ENCODE assay signal across 9 mouse cellular contexts in the genomic region with DNA sequence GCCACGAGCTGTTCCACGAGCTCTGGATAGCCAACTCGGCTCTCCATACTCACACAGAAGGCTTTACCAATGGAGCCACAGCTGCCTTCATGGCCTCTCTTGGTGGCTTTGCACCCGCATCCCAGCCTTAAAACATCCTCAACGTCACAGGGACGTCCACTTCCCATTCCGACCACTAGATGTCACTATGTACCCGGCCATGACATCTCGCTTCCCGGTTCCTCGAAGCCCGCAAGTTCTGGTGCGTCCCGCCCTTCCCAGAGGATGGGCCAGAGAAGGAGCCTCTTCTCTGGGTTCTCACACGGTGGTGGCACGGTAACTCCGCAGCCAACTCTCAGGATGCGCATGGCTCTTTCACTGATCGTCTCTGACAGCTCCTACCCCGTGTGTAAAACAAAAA. TPM values are rescaled to one million over a fixed set of nuclear protein-coding genes. Genes with fewer than 3 reads are reported as not detected.
DNase-seq lines count a peak whose midpoint lies in the region; ATAC-seq and TF ChIP-seq lines count a peak whose summit lies in the region.
"Had no signal": no experiment of that assay in that cellular context is flagged by ENCODE, and none has a peak within 500 bp of the region (broad histone marks: within the 10 kb centered on the region; RNA-seq: fewer than 3 reads in every experiment).

No protein-coding gene starts in this region.

- H3K27me3 ChIP-seq in ES-Bruce4 (ENCODE audit: control insufficient read depth, insufficient read depth, low read length, poor library complexity, severe bottlenecking), result no peaks in the 10 kb centered on the region
- peaks cover 9% of the 10 kb centered on the region for H3K27me3 ChIP-seq in embryonic facial prominence, embryonic 13.5 days

- TF ChIP-seq EP300 in ES-Bruce4 (IDR thresholded peaks at IDR 0.05; ENCODE audit: insufficient read depth, low read depth, low read length), result 0 out of 2 replicates have a peak, but pooled peaks have one; percentile 40

- WGBS in bone marrow, adult 2 months, result 6% methylated on average over 20 of the region's 20 CpGs
- WGBS in embryonic facial prominence, embryonic 13.5 days, result 4% methylated on average over 20 of the region's 20 CpGs

- H3K4me2 ChIP-seq in embryonic facial prominence, embryonic 13.5 days, result peak overlapping the region; percentile 27
- H3K4me2 ChIP-seq: liver, embryonic 13.5 days had no signal

- H3K4me1 ChIP-seq in ES-Bruce4 (ENCODE audit: control insufficient read depth, insufficient read depth, low read length), result no peaks in the 10 kb centered on the region
- no peaks in the 10 kb centered on the region for H3K4me1 ChIP-seq in bone marrow, adult 2 months (ENCODE audit: control insufficient read depth, insufficient read depth, low read length)
- H3K4me1 ChIP-seq in embryonic facial prominence, embryonic 13.5 days, result 0 out of 2 replicates have a peak, but pooled peaks cover 2% of the 10 kb centered on the region
- H3K4me1 ChIP-seq: liver, embryonic 13.5 days had no signal

- no peaks in the 10 kb centered on the region for H3K9me3 ChIP-seq in ES-Bruce4 (replicated peaks; ENCODE audit: control insufficient read depth, insufficient read depth, low read length, poor library complexity, severe bottlenecking)
- no peaks in the 10 kb centered on the region for H3K9me3 ChIP-seq in embryonic facial prominence, embryonic 13.5 days
- H3K9me3 ChIP-seq: liver, embryonic 13.5 days had no signal

- H3K36me3 ChIP-seq in ES-Bruce4 (ENCODE audit: control insufficient read depth, insufficient read depth, low read length, poor library complexity, severe bottlenecking), result no peaks in the 10 kb centered on the region
- no peaks in the 10 kb centered on the region for H3K36me3 ChIP-seq in embryonic facial prominence, embryonic 13.5 days
- H3K36me3 ChIP-seq: liver, embryonic 13.5 days had no signal

- H3K27ac ChIP-seq in ES-Bruce4 (ENCODE audit: insufficient read depth, low read length), result no peak overlapping the region
- H3K27ac ChIP-seq in bone marrow, adult 2 months (ENCODE audit: control insufficient read depth, insufficient read depth, low read depth, low read length, poor library complexity), result no peak overlapping the region
- no peak overlapping the region for H3K27ac ChIP-seq in embryonic facial prominence, embryonic 13.5 days
- H3K27ac ChIP-seq in layer of hippocampus, adult 2 months, result no peak overlapping the region
- H3K27ac ChIP-seq: liver, embryonic 13.5 days had no signal

- ATAC-seq in embryonic facial prominence, embryonic 13.5 days (ENCODE audit: insufficient number of reproducible peaks, insufficient read depth, low FRiP score, low TSS enrichment, low read depth), result no peak

- no peak overlapping the region for H3K9ac ChIP-seq in ES-Bruce4 (ENCODE audit: low read depth, poor library complexity, severe bottlenecking)
- H3K9ac ChIP-seq in embryonic facial prominence, embryonic 13.5 days, result no peak overlapping the region
- H3K9ac ChIP-seq: liver, embryonic 13.5 days had no signal

- peak; percentile 79 to 86 for DNase-seq in heart, postnatal 10 days
- DNase-seq in layer of hippocampus, adult 2 months (ENCODE audit: low spot score in 2 of 2), result peak; percentile 85 to 91
- DNase-seq in lung, postnatal 10 days, result peak; percentile 80
- peak; percentile 88 for DNase-seq in retina, embryonic 14.5 days (ENCODE audit: low spot score)
- peak; percentile 70 for DNase-seq in urinary bladder, postnatal 25 days (ENCODE audit: low spot score)
- DNase-seq: liver, embryonic 13.5 days had no signal

- intact Hi-C loops in heart, postnatal 10 days (cut with DNase I), result loop anchor here (1.0 to 2.0 kb wide), 4 partner anchors 105 to 449 kb away; a partner anchor contains a TSS

- peak; percentile 91 for TF ChIP-seq CTCF in ES-Bruce4 (IDR thresholded peaks at IDR 0.05; ENCODE audit: low read depth, low read length)
- TF ChIP-seq CTCF in bone marrow, adult 2 months (IDR thresholded peaks at IDR 0.05; ENCODE audit: control insufficient read depth, insufficient read depth, low read length), result peak; percentile 88
- peak; percentile 93 for TF ChIP-seq CTCF in layer of hippocampus, adult 2 months (conservative IDR thresholded peaks at IDR 0.05)

- H3K4me3 ChIP-seq in ES-Bruce4 (ENCODE audit: low read depth, low read length), result no peak overlapping the region
- no peak overlapping the region for H3K4me3 ChIP-seq in bone marrow, adult 2 months (replicated peaks; ENCODE audit: control insufficient read depth, low read depth, low read length)
- H3K4me3 ChIP-seq in embryonic facial prominence, embryonic 13.5 days, result no peak overlapping the region
- H3K4me3 ChIP-seq in layer of hippocampus, adult 2 months, result no peak overlapping the region
- H3K4me3 ChIP-seq: liver, embryonic 13.5 days had no signal

- no peak for TF ChIP-seq POLR2A in ES-Bruce4 (IDR thresholded peaks at IDR 0.05; ENCODE audit: insufficient read depth, low read length)
- TF ChIP-seq POLR2A in bone marrow, adult 2 months (IDR thresholded peaks at IDR 0.05; ENCODE audit: borderline replicate concordance, control insufficient read depth, low read depth, low read length), result no peak

RNA-seq across cellular contexts. Expression of a gene that starts 8.8 kb away (rescaled TPM):
- polyA plus RNA-seq in ES-Bruce4 (2011; ENCODE audit: insufficient read depth, insufficient read length, low read depth, missing spikeins), result not detected in 2 replicates
- not detected in 2 replicates for polyA plus RNA-seq in bone marrow, adult 2 months (2011; ENCODE audit: insufficient read depth, insufficient read length, low replicate concordance, missing spikeins)
- polyA plus RNA-seq in embryonic facial prominence, embryonic 13.5 days (2015; fragmentation: Nextera tagmentation; extraction: Ambion mirVana), result not detected in 2 replicates
- total RNA-seq in heart, postnatal 10 days (2021), result not detected
- not detected for total RNA-seq in layer of hippocampus, adult 2 months (2021)
- polyA plus RNA-seq: liver, embryonic 13.5 days had no signal

RNA-seq across cellular contexts. Expression of a gene that starts 55.3 kb away (rescaled TPM):
- 11.7 and 12.6 TPM in 2 replicates for polyA plus RNA-seq in ES-Bruce4 (2011; ENCODE audit: insufficient read depth, insufficient read length, low read depth, missing spikeins)
- not detected in 2 replicates for polyA plus RNA-seq in bone marrow, adult 2 months (2011; ENCODE audit: insufficient read depth, insufficient read length, low replicate concordance, missing spikeins)
- polyA plus RNA-seq in embryonic facial prominence, embryonic 13.5 days (2015; fragmentation: Nextera tagmentation; extraction: Ambion mirVana), result 2.7 and 3.5 TPM in 2 replicates
- 1 to 10 TPM in 1 of 2 experiments, under 1 TPM in 1; 0.74 to 1.1 TPM for total RNA-seq in heart, postnatal 10 days (2021)
- total RNA-seq in layer of hippocampus, adult 2 months (2021), result 10 to 100 TPM; 80.3 to 85.4 TPM
